Mouse (Mus musculus): ENCODE results near the gene Ccdc172.

The Ccdc172 gene

DNA sequence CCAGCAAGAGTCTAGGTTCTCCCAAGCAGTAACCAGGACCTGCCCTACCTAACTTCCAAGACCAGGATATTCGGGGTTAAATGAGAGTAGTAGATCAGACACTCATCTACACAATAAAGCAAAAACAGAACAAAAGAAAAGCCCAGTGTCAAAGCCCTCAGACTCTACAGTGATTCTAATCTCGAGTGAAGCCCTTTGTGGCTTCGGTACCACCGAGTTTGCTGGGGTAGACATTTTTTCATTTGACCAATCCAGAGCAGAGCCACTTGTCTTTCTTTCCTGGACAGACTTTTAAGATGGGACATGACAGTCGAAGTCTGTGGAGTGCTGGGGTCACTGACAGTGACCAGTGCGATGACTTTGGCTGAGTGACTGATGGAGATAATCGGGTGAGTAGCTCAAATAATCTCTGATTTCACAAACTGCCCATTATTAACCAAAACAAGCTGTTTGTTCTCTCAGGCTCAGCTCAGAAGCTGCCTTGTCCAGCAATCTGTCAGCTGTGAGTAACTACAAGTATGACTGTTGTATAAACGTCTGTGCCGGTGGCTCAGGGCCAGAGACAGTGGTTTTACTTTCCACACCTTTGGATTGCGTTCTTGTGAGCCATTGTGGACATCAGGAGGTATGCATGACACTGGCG is 60.8 kb downstream of the Ccdc172 start:
- no peak for DNase-seq (ENCODE audit: low read depth)

- DNase-seq (ENCODE audit: low read depth) = no peak
Observed at GRCm38 (mm10) chr19:58573072-58573438, 61.3 kb downstream of the Ccdc172 start.

- DNase-seq (ENCODE audit: low read depth) = no peak
Observed at GRCm38 (mm10) chr19:58582018-58582417, 70.2 kb downstream of the Ccdc172 start.

- no peak for DNase-seq (ENCODE audit: low read depth)
Observed at GRCm38 (mm10) chr19:58582956-58583355, 71.2 kb downstream of the Ccdc172 start.

GRCm38 (mm10) chr19:58586046-58586445 is 74.3 kb downstream of the Ccdc172 start:
- DNase-seq (ENCODE audit: low read depth) = no peak

- no peak for DNase-seq (ENCODE audit: low read depth)
Observed at GRCm38 (mm10) chr19:58590251-58590936, 78.6 kb downstream of the Ccdc172 start.

- DNase-seq (ENCODE audit: low read depth) = no peak
Observed at GRCm38 (mm10) chr19:58600381-58600780, 88.6 kb downstream of the Ccdc172 start.

Data from naive thymus-derived CD4-positive, alpha-beta T cell, adult 2 months (primary cell).